Mouse (Mus musculus) cerebellum, adult 2 months (tissue): ENCODE data around the gene Lin37. TPM values are rescaled to one million over a fixed set of nuclear protein-coding genes. Genes with fewer than 3 reads are reported as not detected.
A peak's percentile ranks its signal among the peaks of the same experiment; 100 is the strongest.

Source experiments
- DNase-seq, 2 experiments: peaks; one replicate each; pipeline ENCODE4 v3.0.0; 2021
- H3K27ac ChIP-seq: fragments of 200-500 bp; 2 replicates; pipeline ENCODE4 v1.5.1; 2012; ENCODE audit warnings: low read length, control low read depth, inconsistent platforms; ENCODE audit not compliant: insufficient read depth
- H3K27me3 ChIP-seq: fragments of 200-500 bp; 2 replicates; pipeline ENCODE4 v1.6.1; 2012; ENCODE audit warnings: inconsistent platforms, mild to moderate bottlenecking, low read length, moderate library complexity; ENCODE audit not compliant: control insufficient read depth, insufficient read depth
- H3K4me1 ChIP-seq: fragments of 200-500 bp; 2 replicates; pipeline ENCODE4 v1.6.1; 2011; ENCODE audit warnings: low read length; ENCODE audit not compliant: control insufficient read depth, insufficient read depth
- H3K4me3 ChIP-seq: fragments of 200-500 bp; replicated peaks from 2 replicates; pipeline ENCODE3; 2011; ENCODE audit warnings: mild to moderate bottlenecking, low read depth, low read length, control low read depth; ENCODE audit not compliant: insufficient read depth
- CTCF ChIP-seq: fragments of 200-500 bp; IDR thresholded peaks from 2 replicates; pipeline ENCODE4 v1.5.1; 2011; ENCODE audit warnings: low read depth, mild to moderate bottlenecking, control low read depth, low read length, moderate library complexity, borderline replicate concordance; ENCODE audit not compliant: insufficient read depth
- POLR2A ChIP-seq: fragments of 200-500 bp; IDR thresholded peaks from 2 replicates; pipeline ENCODE4 v1.6.1; 2011; ENCODE audit warnings: low read length, control low read depth, borderline replicate concordance; ENCODE audit not compliant: insufficient read depth
- WGBS: fragments of 180-500 bp; shearing (Covaris S2); methylation state at CpG from one replicate; pipeline ENCODE4 v1.1.7; 2018; 5-methylcytosine and 5-hydroxymethylcytosine counted together
- polyA plus RNA-seq: library from polyadenylated mRNA; depleted of rRNA; stranded (reverse); fragments of >200 nt; gene quantifications from 2 replicates; pipeline ENCODE4 v1.2.3, GENCODE M21; 2012

Lin37 gene
- polyA plus RNA-seq, 1 experiment: 60.2 TPM

- DNase-seq: peak; percentile 95 to 98
- H3K4me3 ChIP-seq: peak within 1 kb of the TSS; percentile 88
- H3K27ac ChIP-seq: peak within 1 kb of the TSS; percentile 83
- WGBS: under 1% methylated on average over 45 of the region's 45 CpGs
- H3K4me1 ChIP-seq: peaks cover 6% of the 10 kb centered on the region
- no peaks in the 10 kb centered on the region for H3K27me3 ChIP-seq
- peak; percentile 61; the same call in 1 of the 2 replicates for TF ChIP-seq POLR2A
- TF ChIP-seq CTCF: no peak
These were observed 3.7 kb upstream of the Lin37 start, which contains the start of the genes U2af1l4, Gm49396 and Psenen for GRCm38 (mm10) chr7:30563117-30563905. TSS of gene U2af1l4 (plus strand) at chr7:30563301. TSS of gene Gm49396 (plus strand) at chr7:30563344. TSS of gene Psenen (minus strand) at chr7:30563627.

- Histone ChIP-seq H3K4me1 (peaks cover 6% of the 10 kb centered on the region), H3K4me3 (peak overlapping the region; percentile 88), H3K27ac (peak overlapping the region; percentile 23; the same call in 1 of the 2 replicates), H3K27me3 (no peaks in the 10 kb centered on the region)
- no peak for DNase-seq
- TF ChIP-seq CTCF (no peak), POLR2A (no peak)
- under 1% methylated on average over 27 of the region's 27 CpGs for WGBS
These were observed 3.0 kb upstream of the Lin37 start for GRCm38 (mm10) chr7:30562526-30563116.

- H3K27me3 ChIP-seq: no peaks in the 10 kb centered on the region
- WGBS: 64% methylated on average over 2 of the region's 2 CpGs
- no peak overlapping the region for H3K27ac ChIP-seq
- peaks cover 6% of the 10 kb centered on the region for H3K4me1 ChIP-seq
- no peak overlapping the region for H3K4me3 ChIP-seq
- TF ChIP-seq CTCF: no peak
- TF ChIP-seq POLR2A: no peak
- peak in 1 of 2 experiments; percentile 13 for DNase-seq
These were observed 658 bp upstream of the Lin37 start for GRCm38 (mm10) chr7:30560296-30560695.

- WGBS: 7% methylated on average over 12 of the region's 12 CpGs
- no peak for DNase-seq
- Histone ChIP-seq H3K27ac (peak overlapping the region; percentile 58; the same call in 1 of the 2 replicates), H3K27me3 (no peaks in the 10 kb centered on the region), H3K4me3 (peak overlapping the region; percentile 95), H3K4me1 (peaks cover under 1% of the 10 kb centered on the region)
- TF ChIP-seq POLR2A (no peak), CTCF (no peak)
These were observed 789 bp downstream of the Lin37 start for GRCm38 (mm10) chr7:30558656-30559442.

- WGBS: 81% methylated on average over 13 of the region's 13 CpGs
- Histone ChIP-seq H3K4me1 (peaks cover 3% of the 10 kb centered on the region), H3K27ac (no peak overlapping the region), H3K4me3 (no peak overlapping the region), H3K27me3 (no peaks in the 10 kb centered on the region)
- TF ChIP-seq POLR2A (no peak), CTCF (no peak)
- no peak for DNase-seq
These were observed 1.6 kb downstream of the Lin37 start for GRCm38 (mm10) chr7:30557901-30558514.

- TF ChIP-seq POLR2A: no peak
- TF ChIP-seq CTCF: no peak
- Histone ChIP-seq H3K4me3 (no peak overlapping the region), H3K27me3 (no peaks in the 10 kb centered on the region), H3K4me1 (peaks cover 3% of the 10 kb centered on the region), H3K27ac (no peak overlapping the region)
- DNase-seq: peak in 1 of 2 experiments; percentile 21
- WGBS: 85% methylated on average over 18 of the region's 18 CpGs
These were observed 2.6 kb downstream of the Lin37 start for GRCm38 (mm10) chr7:30556894-30557536.
